Mouse (Mus musculus) midbrain, postnatal 0 days (tissue): ENCODE measurements at regions not wholly inside any gene's neighbourhood (a gene's known extent, or its start where the extent isn't known, plus 50 kb on each side); places are given as distances from the start of the nearest gene placed in this dataset.

Experiments used
- ATAC-seq: fragments of 200-750 bp; cut with Nextera tagmentation; 2 replicates; pipeline ENCODE4 v1.8.0; 2017; ENCODE audit warnings: moderate number of reproducible peaks, mild to moderate bottlenecking, moderate TSS enrichment, moderate library complexity; ENCODE audit not compliant: low FRiP score
- DNase-seq: peaks from one replicate; pipeline ENCODE4 v3.0.0-alpha.2; 2015; ENCODE audit warnings: low spot score
- H3K27ac ChIP-seq: fragments of 300-500 bp; sonication (generic); 2 replicates; pipeline ENCODE4 v1.5.1; 2014; ENCODE audit warnings: low read depth, mild to moderate bottlenecking, low read length, mixed read lengths
- H3K27me3 ChIP-seq: fragments of 300-500 bp; sonication (generic); 2 replicates; pipeline ENCODE4 v1.6.1; 2014; ENCODE audit warnings: low read length, control low read depth, mixed read lengths; ENCODE audit not compliant: insufficient read depth
- H3K36me3 ChIP-seq: fragments of 300-500 bp; sonication (generic); 2 replicates; pipeline ENCODE4 v1.6.1; 2014; ENCODE audit warnings: low read length, control low read depth, mixed read lengths; ENCODE audit not compliant: insufficient read depth
- H3K4me1 ChIP-seq: fragments of 300-500 bp; sonication (generic); 2 replicates; pipeline ENCODE4 v1.6.1; 2014; ENCODE audit warnings: mild to moderate bottlenecking, control low read depth, antibody characterized with exemption, low read length, mixed read lengths; ENCODE audit not compliant: insufficient read depth
- H3K4me2 ChIP-seq: fragments of 300-500 bp; sonication (generic); 2 replicates; pipeline ENCODE4 v1.6.1; 2014; ENCODE audit warnings: low read depth, mild to moderate bottlenecking, low read length, mixed read lengths; ENCODE audit not compliant: poor library complexity, severe bottlenecking
- H3K4me3 ChIP-seq: fragments of 300-500 bp; sonication (generic); 2 replicates; pipeline ENCODE4 v1.5.1; 2014; ENCODE audit warnings: low read depth, mild to moderate bottlenecking, low read length, moderate library complexity
- H3K9ac ChIP-seq: fragments of 300-500 bp; sonication (generic); replicated peaks from 2 replicates; pipeline ENCODE4 v1.6.1; 2014; ENCODE audit warnings: mild to moderate bottlenecking, low read length, moderate library complexity, mixed read lengths; ENCODE audit not compliant: poor library complexity, severe bottlenecking
- H3K9me3 ChIP-seq: fragments of 300-500 bp; sonication (generic); 2 replicates; pipeline ENCODE4 v1.6.1; 2016; ENCODE audit warnings: low read length, control low read depth
- CTCF ChIP-seq: IDR thresholded peaks from 2 replicates; pipeline ENCODE4 v1.5.1; 2016; ENCODE audit warnings: antibody characterized with exemption, mild to moderate bottlenecking
- WGBS: fragments of 180-500 bp; shearing (Covaris S2); extraction: QIAGEN DNeasy Blood & Tissue Kit; methylation state at CpG from one replicate; pipeline ENCODE4 v1.1.7; 2014; 5-methylcytosine and 5-hydroxymethylcytosine counted together

- Histone ChIP-seq H3K27me3 (no peaks in the 10 kb centered on the region), H3K36me3 (no peaks in the 10 kb centered on the region), H3K4me1 (peaks cover 3% of the 10 kb centered on the region; the same call in 1 of the 2 replicates), H3K4me3 (no peak overlapping the region), H3K9me3 (no peaks in the 10 kb centered on the region), H3K27ac (no peak overlapping the region), H3K9ac (no peak overlapping the region), H3K4me2 (no peak overlapping the region)
- ATAC-seq (no peak), DNase-seq (no peak)
- no peak for TF ChIP-seq CTCF
- WGBS: 75% methylated on average over 9 of the region's 9 CpGs
Measured at GRCm38 (mm10) chr12:112290299-112290698, 144.3 kb downstream of the Kif26a start.

- no peak for ATAC-seq
- TF ChIP-seq CTCF: no peak
- Histone ChIP-seq H3K9ac (no peak overlapping the region), H3K27ac (no peak overlapping the region), H3K36me3 (no peaks in the 10 kb centered on the region), H3K9me3 (no peaks in the 10 kb centered on the region), H3K4me2 (no peak overlapping the region), H3K4me3 (no peak overlapping the region), H3K4me1 (peaks cover 3% of the 10 kb centered on the region; the same call in 1 of the 2 replicates), H3K27me3 (no peaks in the 10 kb centered on the region)
- 76% methylated on average over 16 of the region's 16 CpGs for WGBS
- no peak for DNase-seq
Measured at GRCm38 (mm10) chr12:112291748-112292561, 145.9 kb downstream of the Kif26a start.

GRCm38 (mm10) chr12:112293105-112293504 is 147.1 kb downstream of the Kif26a start:
- ATAC-seq: no peak
- no peak for TF ChIP-seq CTCF
- H3K27me3 ChIP-seq: no peaks in the 10 kb centered on the region
- no peaks in the 10 kb centered on the region for H3K36me3 ChIP-seq
- H3K27ac ChIP-seq: no peak overlapping the region
- H3K4me1 ChIP-seq: peaks cover 3% of the 10 kb centered on the region; the same call in 1 of the 2 replicates
- no peak overlapping the region for H3K4me2 ChIP-seq
- no peak overlapping the region for H3K4me3 ChIP-seq
- no peak overlapping the region for H3K9ac ChIP-seq
- no peaks in the 10 kb centered on the region for H3K9me3 ChIP-seq
- 61% methylated on average over 13 of the region's 13 CpGs for WGBS
- DNase-seq: no peak

GRCm38 (mm10) chr12:112295337-112295941 is 149.4 kb downstream of the Kif26a start:
- H3K4me1 ChIP-seq: peaks cover 13% of the 10 kb centered on the region; the same call in 1 of the 2 replicates
- 0 out of 2 replicates have a peak, but pooled peaks cover 1% of the 10 kb centered on the region for H3K27me3 ChIP-seq
- H3K27ac ChIP-seq: no peak overlapping the region
- no peak overlapping the region for H3K4me2 ChIP-seq
- H3K9ac ChIP-seq: no peak overlapping the region
- H3K36me3 ChIP-seq: no peaks in the 10 kb centered on the region
- H3K4me3 ChIP-seq: no peak overlapping the region
- ATAC-seq (no peak), DNase-seq (no peak)
- no peaks in the 10 kb centered on the region for H3K9me3 ChIP-seq
- TF ChIP-seq CTCF: no peak
- 92% methylated on average over 6 of the region's 6 CpGs for WGBS

GRCm38 (mm10) chr12:112298521-112298920 is 152.5 kb downstream of the Kif26a start:
- ATAC-seq (no peak), DNase-seq (no peak)
- no peak overlapping the region for H3K4me3 ChIP-seq
- no peak overlapping the region for H3K27ac ChIP-seq
- 80% methylated on average over 8 of the region's 8 CpGs for WGBS
- no peaks in the 10 kb centered on the region for H3K9me3 ChIP-seq
- H3K36me3 ChIP-seq: no peaks in the 10 kb centered on the region
- H3K4me1 ChIP-seq: peaks cover 21% of the 10 kb centered on the region
- no peak overlapping the region for H3K9ac ChIP-seq
- H3K27me3 ChIP-seq: peaks cover 12% of the 10 kb centered on the region
- H3K4me2 ChIP-seq: no peak overlapping the region
- TF ChIP-seq CTCF: no peak

- H3K9me3 ChIP-seq: no peaks in the 10 kb centered on the region
- no peak for ATAC-seq
- peaks cover 12% of the 10 kb centered on the region for H3K27me3 ChIP-seq
- H3K4me2 ChIP-seq: no peak overlapping the region
- peaks cover 21% of the 10 kb centered on the region for H3K4me1 ChIP-seq
- DNase-seq: no peak
- TF ChIP-seq CTCF: peak; percentile 26; the same call in 1 of the 2 replicates
- H3K36me3 ChIP-seq: no peaks in the 10 kb centered on the region
- H3K9ac ChIP-seq: no peak overlapping the region
- no peak overlapping the region for H3K27ac ChIP-seq
- WGBS: 39% methylated on average over 5 of the region's 5 CpGs
- no peak overlapping the region for H3K4me3 ChIP-seq
Measured at GRCm38 (mm10) chr12:112299089-112299488, 153.1 kb downstream of the Kif26a start.
